Mouse (Mus musculus): Measurements from ENCODE around the gene Gm13287.
A peak's percentile ranks its signal among the peaks of the same experiment; 100 is the strongest.
"Not testable (repeated sequence)": the region's sequence is repeated elsewhere in the genome, so short reads cannot be mapped to it uniquely, and the experiment has no call there.

Gene Gm13287

DNA sequence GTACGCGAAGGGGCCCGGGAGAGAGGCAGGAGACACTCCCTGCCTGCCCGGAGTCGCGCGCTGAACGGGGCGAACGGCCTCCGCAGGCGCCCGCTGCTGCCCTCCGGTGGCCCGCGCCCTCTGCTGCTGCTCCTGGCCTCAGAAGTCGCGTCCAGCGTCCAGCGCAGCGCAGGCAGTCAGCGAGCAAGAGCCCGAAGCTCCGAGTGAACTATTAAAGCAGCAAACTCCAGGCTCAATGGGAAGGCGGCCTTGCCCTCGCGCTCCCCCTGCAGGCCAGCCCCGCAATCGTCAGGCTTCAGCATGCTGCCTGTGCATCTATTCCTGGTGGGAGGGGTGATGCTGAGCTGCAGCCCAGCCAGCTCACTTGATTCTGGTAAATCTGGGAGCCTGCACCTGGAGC lies at the start of gene Gm13287:
Gm13287 (plus strand) TSS at position 301 of the 400 bp plus-strand sequence.
- DNase-seq (ENCODE audit: low spot score), result not testable (repeated sequence)

DNA sequence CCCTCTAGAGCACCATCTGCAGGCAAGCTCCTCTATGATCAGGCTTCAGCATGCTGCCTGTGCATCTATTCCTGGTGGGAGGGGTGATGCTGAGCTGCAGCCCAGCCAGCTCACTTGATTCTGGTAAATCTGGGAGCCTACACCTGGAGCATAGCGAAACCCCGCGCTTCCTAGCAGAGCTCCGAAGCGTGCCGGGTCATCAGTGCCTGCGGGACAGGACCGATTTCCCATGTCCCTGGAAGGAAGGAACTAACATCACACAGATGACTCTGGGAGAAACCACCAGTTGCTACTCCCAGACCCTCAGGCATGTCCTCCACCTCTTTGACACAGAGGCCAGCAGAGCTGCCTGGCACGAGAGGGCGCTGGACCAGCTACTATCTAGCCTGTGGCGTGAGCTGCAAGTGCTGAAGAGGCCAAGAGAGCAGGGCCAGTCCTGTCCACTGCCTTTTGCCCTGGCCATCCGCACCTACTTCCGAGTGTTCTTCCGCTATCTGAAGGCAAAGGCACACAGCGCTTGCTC lies 48.2 kb upstream of the Gm13287 start, which contains the start of gene Gm13271:
Gm13271 (plus strand) TSS at position 51 of the 523 bp plus-strand sequence.
- DNase-seq (ENCODE audit: low spot score), result not testable (repeated sequence)

DNA sequence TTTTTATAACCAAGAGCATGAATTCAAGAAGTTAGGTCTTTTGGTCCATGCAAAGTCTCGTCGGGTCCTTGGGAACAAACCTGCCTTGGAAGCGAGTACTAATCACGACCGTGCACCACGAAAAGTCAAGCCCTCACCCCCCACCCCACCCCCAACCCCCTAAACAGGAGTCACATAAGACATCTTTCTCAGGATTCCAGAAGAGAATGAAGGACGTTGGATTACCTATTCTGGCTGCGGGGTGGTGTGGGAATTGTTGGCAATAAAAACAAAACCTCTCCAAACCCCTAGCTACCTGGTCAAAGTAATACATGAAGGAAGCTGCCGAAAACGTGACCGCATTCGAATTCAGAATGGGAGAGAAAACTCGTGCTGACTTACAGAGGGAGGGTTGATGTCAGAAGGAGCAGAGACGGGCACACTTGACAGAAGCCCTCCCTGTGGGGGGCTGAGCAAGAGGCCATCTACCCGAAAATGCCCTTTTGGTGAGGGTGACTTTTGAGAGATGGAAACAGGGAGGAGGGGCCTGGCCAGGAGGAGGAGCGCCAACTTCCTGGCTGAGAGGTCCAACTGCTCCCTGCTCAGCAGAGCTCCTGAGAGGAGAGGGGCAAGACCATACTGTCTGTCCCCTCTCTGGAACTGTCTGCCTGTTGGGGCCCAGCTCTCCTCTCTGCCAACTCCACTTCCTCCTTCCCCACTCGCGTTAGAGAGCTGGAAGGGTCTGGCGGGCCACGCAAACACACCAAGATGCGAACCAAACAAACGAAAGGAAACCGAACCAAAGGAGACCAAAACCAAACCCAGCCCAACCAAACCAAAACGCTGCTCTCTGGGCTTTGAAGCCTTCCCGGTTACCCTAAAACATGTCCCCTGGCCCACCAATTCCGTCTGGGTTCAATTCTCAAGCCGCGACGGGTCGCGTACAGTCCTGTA lies 46.2 kb upstream of the Gm13287 start:
- DNase-seq (ENCODE audit: low spot score), result not testable (repeated sequence)

DNA sequence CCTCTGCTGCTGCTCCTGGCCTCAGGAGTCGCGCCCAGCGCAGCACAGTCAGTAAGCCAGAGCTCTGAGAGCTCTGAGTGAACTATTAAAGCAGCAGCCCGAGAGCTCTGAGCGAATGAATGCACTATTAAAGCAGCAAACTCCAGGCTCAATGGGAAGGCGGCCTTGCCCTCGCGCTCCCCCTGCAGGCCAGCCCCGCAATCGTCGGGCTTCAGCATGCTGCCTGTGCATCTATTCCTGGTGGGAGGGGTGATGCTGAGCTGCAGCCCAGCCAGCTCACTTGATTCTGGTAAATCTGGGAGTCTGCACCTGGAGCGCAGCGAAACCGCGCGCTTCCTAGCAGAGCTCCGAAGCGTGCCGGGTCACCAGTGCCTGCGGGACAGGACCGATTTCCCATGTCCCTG lies 45.4 kb upstream of the Gm13287 start:
- peak; percentile 89 for DNase-seq (ENCODE audit: low spot score)

GRCm38 (mm10) chr4:88758751-88759150 lies 44.3 kb upstream of the Gm13287 start:
- not testable (repeated sequence) for DNase-seq (ENCODE audit: low spot score)

GRCm38 (mm10) chr4:88759610-88760268 lies 43.3 kb upstream of the Gm13287 start, which contains the start of gene Gm13283:
TSS of gene Gm13283 (plus strand) at chr4:88760119.
- DNase-seq (ENCODE audit: low spot score), result not testable (repeated sequence)

- DNase-seq (ENCODE audit: low spot score), result peak; percentile 87
These were observed 42.6 kb upstream of the Gm13287 start for GRCm38 (mm10) chr4:88760431-88760830.

GRCm38 (mm10) chr4:88761776-88762175 lies 41.3 kb upstream of the Gm13287 start:
- DNase-seq (ENCODE audit: low spot score), result not testable (repeated sequence)

DNA sequence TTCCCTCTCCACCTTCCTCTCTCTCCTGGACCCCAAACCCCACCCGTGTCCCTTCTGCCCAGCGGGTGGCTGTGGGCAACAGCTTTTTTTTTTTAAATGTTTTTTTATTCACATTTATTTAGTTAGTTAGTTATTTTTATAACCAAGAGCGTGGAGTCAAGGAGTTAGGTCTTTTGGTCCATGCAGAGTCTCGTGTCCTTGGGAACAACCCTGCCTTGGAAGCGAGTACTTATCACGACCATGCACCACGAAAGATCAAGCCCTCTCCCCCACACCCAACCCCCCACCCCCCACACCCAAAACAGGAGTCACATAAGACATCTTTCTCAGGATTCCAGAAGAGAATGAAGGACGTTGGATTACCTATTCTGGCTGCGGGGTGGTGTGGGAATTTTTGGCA lies 40.7 kb upstream of the Gm13287 start:
- not testable (repeated sequence) for DNase-seq (ENCODE audit: low spot score)

GRCm38 (mm10) chr4:88763384-88764018 lies 39.6 kb upstream of the Gm13287 start:
- peak; percentile 81 for DNase-seq (ENCODE audit: low spot score)

DNA sequence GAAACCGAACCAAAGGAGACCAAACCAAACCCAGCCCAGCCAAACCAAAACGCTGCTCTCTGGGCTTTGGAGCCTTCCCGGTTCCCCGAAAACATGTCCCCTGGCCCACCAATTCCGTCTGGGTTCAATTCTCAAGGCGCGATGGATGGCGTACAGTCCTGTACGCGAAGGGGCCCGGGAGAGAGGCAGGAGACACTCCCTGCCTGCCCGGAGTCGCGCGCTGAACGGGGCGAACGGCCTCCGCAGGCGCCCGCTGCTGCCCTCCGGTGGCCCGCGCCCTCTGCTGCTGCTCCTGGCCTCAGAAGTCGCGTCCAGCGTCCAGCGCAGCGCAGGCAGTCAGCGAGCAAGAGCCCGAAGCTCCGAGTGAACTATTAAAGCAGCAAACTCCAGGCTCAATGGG lies 29.5 kb upstream of the Gm13287 start, which contains the start of gene Gm13290:
Gm13290 (plus strand) TSS at position 301 of the 400 bp plus-strand sequence.
- DNase-seq (ENCODE audit: low spot score), result not testable (repeated sequence)

GRCm38 (mm10) chr4:88776622-88777021 lies 26.4 kb upstream of the Gm13287 start, which contains the start of gene Gm13289:
TSS of gene Gm13289 (plus strand) at chr4:88776922.
- DNase-seq (ENCODE audit: low spot score), result not testable (repeated sequence)

DNA sequence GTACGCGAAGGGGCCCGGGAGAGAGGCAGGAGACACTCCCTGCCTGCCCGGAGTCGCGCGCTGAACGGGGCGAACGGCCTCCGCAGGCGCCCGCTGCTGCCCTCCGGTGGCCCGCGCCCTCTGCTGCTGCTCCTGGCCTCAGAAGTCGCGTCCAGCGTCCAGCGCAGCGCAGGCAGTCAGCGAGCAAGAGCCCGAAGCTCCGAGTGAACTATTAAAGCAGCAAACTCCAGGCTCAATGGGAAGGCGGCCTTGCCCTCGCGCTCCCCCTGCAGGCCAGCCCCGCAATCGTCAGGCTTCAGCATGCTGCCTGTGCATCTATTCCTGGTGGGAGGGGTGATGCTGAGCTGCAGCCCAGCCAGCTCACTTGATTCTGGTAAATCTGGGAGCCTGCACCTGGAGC lies 23.5 kb upstream of the Gm13287 start, which contains the start of gene Gm13272:
Gm13272 (plus strand) TSS at position 301 of the 400 bp plus-strand sequence.
- DNase-seq (ENCODE audit: low spot score), result not testable (repeated sequence)

GRCm38 (mm10) chr4:88780320-88780719 lies 22.7 kb upstream of the Gm13287 start:
- DNase-seq (ENCODE audit: low spot score), result not testable (repeated sequence)

DNA sequence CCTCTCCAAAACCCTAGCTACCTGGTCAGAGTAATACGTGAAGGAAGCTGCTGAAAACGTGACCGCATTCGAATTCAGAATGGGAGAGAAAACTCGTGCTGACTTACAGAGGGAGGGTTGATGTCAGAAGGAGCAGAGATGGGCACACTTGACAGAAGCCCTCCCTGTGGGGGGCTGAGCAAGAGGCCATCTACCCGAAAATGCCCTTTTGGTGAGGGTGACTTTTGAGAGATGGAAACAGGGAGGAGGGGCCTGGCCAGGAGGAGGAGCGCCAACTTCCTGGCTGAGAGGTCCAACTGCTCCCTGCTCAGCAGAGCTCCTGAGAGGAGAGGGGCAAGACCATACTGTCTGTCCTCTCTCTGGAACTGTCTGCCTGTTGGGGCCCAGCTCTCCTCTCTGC lies 21.2 kb upstream of the Gm13287 start, which contains the start of gene Ifnz:
Ifnz (plus strand) TSS at position 301 of the 400 bp plus-strand sequence.
- not testable (repeated sequence) for DNase-seq (ENCODE audit: low spot score)

DNA sequence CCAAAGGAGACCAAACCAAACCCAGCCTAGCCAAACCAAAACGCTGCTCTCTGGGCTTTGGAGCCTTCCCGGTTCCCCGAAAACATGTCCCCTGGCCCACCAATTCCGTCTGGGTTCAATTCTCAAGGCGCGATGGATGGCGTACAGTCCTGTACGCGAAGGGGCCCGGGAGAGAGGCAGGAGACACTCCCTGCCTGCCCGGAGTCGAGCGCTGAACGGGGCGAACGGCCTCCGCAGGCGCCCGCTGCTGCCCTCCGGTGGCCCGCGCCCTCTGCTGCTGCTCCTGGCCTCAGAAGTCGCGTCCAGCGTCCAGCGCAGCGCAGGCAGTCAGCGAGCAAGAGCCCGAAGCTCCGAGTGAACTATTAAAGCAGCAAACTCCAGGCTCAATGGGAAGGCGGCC lies 20.7 kb upstream of the Gm13287 start:
- not testable (repeated sequence) for DNase-seq (ENCODE audit: low spot score)

DNA sequence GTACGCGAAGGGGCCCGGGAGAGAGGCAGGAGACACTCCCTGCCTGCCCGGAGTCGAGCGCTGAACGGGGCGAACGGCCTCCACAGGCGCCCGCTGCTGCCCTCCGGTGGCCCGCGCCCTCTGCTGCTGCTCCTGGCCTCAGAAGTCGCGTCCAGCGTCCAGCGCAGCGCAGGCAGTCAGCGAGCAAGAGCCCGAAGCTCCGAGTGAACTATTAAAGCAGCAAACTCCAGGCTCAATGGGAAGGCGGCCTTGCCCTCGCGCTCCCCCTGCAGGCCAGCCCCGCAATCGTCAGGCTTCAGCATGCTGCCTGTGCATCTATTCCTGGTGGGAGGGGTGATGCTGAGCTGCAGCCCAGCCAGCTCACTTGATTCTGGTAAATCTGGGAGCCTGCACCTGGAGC lies 17.6 kb upstream of the Gm13287 start, which contains the start of gene Gm13276:
Gm13276 (plus strand) TSS at position 301 of the 400 bp plus-strand sequence.
- DNase-seq (ENCODE audit: low spot score), result not testable (repeated sequence)

DNA sequence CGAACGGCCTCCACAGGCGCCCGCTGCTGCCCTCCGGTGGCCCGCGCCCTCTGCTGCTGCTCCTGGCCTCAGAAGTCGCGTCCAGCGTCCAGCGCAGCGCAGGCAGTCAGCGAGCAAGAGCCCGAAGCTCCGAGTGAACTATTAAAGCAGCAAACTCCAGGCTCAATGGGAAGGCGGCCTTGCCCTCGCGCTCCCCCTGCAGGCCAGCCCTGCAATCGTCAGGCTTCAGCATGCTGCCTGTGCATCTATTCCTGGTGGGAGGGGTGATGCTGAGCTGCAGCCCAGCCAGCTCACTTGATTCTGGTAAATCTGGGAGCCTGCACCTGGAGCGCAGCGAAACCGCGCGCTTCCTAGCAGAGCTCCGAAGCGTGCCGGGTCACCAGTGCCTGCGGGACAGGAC lies 14.7 kb upstream of the Gm13287 start, which contains the start of gene Gm13277:
Gm13277 (plus strand) TSS at position 231 of the 400 bp plus-strand sequence.
- not testable (repeated sequence) for DNase-seq (ENCODE audit: low spot score)

- not testable (repeated sequence) for DNase-seq (ENCODE audit: low spot score)
These were observed 11.8 kb upstream of the Gm13287 start, which contains the start of gene Gm13278 for GRCm38 (mm10) chr4:88791250-88791649. TSS of gene Gm13278 (plus strand) at chr4:88791550.

DNA sequence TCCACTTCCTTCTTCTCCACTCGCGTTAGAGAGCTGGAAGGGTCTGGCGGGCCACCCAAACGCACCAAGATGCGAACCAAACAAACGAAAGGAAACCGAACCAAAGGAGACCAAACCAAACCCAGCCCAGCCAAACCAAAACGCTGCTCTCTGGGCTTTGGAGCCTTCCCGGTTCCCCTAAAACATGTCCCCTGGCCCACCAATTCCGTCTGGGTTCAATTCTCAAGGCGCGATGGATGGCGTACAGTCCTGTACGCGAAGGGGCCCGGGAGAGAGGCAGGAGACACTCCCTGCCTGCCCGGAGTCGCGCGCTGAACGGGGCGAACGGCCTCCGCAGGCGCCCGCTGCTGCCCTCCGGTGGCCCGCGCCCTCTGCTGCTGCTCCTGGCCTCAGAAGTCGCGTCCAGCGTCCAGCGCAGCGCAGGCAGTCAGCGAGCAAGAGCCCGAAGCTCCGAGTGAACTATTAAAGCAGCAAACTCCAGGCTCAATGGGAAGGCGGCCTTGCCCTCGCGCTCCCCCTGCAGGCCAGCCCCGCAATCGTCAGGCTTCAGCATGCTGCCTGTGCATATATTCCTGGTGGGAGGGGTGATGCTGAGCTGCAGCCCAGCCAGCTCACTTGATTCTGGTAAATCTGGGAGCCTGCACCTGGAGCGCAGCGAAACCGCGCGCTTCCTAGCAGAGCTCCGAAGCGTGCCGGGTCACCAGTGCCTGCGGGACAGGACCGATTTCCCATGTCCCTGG lies 8.9 kb upstream of the Gm13287 start, which contains the start of gene Gm13275:
Gm13275 (plus strand) TSS at position 552 of the 740 bp plus-strand sequence.
- DNase-seq (ENCODE audit: low spot score), result not testable (repeated sequence)

All from embryo, embryonic 10 days (tissue).